Mouse (Mus musculus): ENCODE results near the gene Fgfr1op2.

Gene Fgfr1op2

DNA sequence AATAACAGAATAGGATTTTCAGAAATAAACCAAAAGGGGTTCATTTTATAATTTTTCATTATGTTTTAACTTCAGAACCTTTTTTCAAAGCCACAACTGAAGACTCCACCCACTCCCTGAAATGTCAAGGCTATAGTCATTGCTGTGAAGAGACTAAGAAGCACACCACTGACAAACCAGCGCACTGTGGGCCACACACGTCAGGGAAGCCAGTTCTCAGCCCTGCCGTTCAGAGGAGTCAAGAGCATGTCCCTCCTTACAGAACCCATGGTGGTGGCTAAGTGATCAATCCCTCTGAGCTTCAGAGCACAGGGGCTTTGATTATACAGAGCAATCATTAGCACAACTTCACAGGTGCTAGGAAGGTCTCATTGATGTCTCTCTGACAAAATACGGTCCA, 25.6 kb downstream of the Fgfr1op2 start:
- in situ Hi-C loops (cut with MboI, MseI) = no loop called here

DNA sequence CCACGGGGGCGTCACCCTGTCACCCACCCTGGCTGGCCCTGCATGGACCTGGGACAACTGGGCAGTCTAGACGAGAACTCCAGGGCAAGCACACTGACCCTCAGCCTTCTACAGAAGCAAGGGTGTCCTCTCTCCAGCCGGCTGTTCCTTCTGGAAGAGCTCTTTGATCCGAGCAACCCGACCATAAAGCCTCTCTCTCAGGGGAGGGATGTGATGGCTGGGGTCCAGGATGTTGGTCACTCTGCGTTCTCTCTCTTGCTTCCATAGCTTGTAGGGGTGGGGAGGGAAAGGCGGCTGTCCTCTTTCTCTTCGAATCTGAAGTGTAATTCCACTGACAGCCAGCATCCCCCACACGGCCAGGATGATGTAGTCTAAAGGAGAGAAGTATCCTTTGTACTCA, 26.6 kb downstream of the Fgfr1op2 start:
- in situ Hi-C loops (cut with MboI, MseI) = no loop called here

DNA sequence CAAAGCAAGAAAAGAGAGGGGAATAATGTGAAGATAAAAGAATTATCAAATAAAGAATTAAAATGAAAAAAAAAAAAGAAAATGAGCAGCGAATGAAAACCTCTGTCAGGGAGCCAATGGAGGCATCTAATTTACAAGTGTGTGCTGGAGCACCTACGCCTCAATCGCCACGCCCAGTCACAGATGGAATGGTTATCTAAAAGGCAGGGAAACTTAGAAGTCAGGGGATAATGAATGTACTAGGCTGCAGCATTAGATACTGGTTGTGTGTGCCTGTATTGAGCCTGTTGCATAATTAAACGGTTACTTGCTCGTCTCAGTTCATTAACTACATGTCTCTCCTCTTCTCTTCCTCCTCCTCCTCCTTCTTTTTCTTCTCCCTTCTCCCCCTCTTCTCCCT, 34.4 kb downstream of the Fgfr1op2 start:
- in situ Hi-C loops (cut with MboI, MseI) = no loop called here

DNA sequence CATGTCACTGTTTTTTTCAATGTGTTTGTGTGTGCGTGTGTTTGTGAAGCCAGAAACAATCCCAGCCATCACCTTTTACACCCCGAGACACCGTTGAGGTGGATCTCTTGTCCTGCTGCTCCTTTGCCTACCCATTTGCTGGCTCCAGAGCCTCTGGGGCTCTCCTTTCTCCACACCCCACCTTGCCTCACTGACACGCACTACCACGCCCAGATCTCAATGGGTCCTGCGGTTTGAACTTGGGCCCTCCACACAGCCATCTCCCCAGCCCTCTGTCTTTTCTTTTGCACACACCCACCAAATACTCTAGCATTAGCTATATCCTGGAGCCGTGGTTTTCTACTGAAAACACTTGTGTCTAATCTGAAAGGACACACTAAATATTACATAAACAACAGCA, 34.9 kb downstream of the Fgfr1op2 start:
- in situ Hi-C loops (cut with MboI, MseI) = no loop called here

DNA sequence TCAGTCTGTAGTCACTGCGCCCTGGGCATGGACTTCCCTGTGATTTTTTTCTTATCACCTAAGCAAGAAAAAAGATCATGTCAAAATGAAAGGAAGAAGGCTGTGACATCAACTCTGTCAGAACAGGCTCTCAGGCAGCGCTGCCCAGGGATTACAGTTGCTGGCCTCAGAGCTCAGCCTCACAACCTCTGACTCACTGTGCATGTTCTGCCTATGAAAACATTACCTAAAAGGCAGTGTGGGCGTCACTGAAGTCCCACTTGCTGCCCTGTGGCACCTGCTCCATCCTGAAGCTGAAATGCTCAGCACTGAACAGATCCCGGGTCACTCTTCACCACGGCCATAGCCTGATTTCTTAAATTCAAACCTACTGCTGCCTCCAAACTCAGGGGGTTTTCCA, 35.7 kb downstream of the Fgfr1op2 start:
- in situ Hi-C loops (cut with MboI, MseI) = no loop called here

DNA sequence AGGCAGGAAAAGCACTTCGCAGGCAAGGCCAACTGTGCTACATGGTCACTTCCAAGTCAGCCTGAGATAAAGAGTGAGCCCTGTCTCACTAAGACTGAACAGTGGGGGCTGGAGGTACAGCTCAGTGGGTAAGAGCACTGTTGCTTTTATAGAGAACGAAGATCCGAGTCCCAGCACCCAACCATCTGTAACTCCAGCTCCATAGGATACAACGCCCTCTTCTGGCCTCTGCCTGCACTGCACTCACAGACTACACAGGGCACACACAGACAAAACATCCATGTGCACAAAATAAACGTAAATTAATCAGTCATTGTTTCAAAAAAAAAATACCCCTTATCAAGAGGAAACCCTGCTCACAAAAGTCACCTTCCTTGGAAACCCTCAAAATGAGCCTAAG, 36.9 kb downstream of the Fgfr1op2 start:
- in situ Hi-C loops (cut with MboI, MseI) = no loop called here

DNA sequence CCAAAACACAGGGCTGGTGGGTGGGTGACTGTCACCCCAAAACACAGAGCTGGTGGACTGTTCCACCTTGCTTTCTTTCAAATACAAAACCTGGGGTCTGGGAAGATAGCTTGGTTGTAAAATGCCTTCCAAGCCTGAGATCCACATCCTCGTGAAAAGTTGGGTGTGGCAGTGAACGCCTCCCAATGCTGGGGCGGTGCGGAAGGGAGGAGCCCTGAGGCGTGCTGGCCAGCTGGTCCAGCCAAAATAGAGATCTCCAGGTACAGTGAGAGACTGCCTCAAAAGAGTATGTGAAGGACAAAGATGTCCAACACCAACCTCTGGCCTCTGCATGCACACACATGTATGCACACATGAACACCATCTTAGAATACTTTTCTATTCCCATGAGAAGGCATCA, 37.5 kb downstream of the Fgfr1op2 start:
- in situ Hi-C loops (cut with MboI, MseI) = no loop called here

DNA sequence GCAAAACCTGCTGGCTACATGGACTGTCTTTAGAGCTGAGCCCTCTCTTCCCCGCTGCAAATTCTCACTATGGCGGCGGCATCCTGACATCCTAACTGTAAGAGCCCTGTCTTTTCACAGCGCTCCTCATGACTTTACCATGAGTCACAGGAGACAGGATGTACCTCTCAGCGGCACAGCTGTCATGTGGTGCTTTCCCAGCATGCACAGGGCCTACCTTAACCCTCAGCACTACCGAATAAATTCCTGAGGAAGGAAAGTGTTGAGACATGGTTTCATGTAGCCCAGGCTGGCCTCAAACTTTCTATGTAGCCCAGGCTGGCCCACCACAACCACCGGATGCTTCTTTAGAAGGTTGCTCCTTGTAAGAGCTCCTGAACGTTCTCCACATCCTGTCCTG, 38.9 kb downstream of the Fgfr1op2 start:
- in situ Hi-C loops (cut with MboI, MseI) = no loop called here

DNA sequence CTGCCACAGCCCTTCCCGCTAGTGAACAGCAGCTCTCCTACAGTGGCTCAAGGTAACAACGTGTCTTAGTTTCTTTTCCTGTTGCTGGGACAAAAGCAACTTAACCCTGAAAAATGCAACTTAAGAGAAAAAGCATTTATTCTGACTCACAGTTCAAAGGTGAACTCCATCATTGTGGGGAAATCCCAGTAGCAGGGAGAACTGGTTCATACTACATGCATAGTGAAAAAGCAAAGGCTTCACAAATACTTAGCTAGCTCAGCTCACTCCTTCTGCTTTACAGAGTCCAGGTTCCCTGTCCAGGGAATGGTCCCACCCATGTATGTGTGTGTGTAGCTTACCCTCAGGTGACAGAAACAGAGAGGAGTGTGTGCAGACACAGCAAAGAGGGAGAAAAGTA, 39.7 kb downstream of the Fgfr1op2 start:
- in situ Hi-C loops (cut with MboI, MseI) = no loop called here

DNA sequence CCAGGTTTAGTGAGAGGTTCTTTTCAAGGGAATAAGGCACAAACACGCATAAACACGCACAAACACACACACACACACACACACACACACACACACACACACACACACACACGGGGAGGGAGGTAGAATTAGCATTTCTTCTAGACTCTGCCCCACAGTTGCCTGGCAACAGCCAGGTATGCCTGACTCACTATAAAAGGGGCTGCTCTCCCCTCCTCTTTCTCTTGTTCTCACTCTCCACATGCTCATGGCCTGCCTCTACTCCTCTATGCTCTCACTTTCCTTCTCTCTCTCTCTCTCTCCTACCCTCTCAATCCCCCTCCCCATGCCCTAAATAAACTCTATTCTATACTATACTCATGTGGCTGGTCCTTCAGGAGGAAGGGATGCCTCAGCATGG, 51.1 kb downstream of the Fgfr1op2 start:
- in situ Hi-C loops (cut with MboI, MseI) = no loop called here

DNA sequence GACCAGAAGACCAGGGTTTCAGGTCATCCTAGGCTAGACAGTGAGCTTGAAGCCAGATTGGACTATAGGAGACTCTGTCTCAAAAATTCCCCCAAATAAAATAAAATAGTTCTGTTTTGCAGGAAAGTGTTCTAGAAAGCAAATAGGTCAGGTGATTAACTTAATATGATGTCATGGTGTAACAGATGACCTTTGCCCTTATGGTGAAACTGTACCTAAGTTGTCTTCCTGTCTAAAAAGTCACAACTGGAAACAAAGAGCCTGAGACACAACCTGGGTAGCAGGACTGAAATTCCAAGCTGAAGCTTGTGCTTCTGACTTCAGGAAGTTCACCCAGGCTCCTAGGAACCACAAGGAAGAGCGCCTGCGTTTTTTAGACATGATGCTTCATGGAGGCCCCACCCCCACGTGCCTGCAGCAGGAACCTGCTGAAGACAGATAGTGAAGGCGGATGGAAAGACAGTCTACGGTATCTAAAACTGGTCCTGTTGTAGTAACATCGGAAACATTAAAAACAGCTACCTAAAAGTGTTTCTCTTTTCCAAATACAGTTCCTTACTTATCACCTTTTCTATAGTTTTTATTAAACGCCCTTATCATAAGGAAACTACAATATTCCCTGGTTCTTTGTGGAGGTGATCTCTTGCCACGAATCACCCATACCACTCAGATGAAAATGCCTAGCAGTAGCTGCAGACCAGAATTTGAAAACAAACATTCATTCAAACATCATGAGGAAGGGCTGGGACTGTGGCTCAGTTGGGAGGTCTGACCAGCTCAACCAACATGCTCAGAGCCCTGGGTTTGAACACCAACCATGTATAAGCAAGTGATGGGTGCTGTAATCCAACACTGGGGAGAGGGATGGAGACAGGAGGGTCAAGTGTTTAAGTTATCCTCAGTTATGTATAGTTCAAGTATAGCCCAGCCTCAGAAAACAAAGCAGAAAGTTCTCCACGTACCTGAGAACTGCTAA, 53.1 kb downstream of the Fgfr1op2 start:
- in situ Hi-C loops (cut with MboI, MseI) = no loop called here

DNA sequence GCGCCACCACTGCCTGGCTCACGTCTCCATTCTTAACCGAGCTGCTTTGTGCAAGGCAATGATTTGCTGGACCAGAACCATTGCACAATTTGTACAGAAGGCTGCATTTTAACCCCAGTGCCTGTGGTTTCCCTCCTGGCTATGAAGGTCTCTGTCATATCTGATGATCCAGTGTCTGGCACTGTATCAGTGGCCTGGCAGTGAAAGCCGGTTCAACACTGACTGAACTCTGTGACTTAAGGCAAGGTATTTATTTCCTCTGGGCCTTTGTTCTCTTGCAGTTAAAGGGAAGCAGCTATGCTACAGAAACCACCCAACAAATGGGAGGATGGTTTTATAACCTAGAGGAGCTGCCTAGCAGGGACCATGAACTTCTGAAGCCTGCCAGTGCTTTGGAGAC, 54.0 kb downstream of the Fgfr1op2 start:
- in situ Hi-C loops (cut with MboI, MseI) = no loop called here

DNA sequence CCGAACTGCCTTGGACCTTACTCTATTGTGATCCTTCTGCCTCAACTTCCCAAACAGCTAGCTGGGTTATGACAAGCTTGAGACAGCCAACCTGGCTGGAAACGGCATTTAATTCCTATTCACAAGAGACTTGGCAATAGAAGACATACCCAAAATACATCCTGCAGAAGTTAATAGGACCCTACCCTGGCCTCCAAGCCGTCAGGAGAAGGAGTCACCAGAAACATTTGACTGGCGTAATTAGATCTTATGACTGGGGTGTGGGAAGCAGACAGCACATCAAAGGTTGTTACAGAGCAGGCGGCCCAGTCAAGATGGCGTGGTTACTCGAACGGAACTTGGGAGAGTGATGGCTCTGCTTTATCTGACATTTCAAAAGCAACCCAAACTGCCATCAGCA, 54.8 kb downstream of the Fgfr1op2 start:
- in situ Hi-C loops (cut with MboI, MseI) = no loop called here

DNA sequence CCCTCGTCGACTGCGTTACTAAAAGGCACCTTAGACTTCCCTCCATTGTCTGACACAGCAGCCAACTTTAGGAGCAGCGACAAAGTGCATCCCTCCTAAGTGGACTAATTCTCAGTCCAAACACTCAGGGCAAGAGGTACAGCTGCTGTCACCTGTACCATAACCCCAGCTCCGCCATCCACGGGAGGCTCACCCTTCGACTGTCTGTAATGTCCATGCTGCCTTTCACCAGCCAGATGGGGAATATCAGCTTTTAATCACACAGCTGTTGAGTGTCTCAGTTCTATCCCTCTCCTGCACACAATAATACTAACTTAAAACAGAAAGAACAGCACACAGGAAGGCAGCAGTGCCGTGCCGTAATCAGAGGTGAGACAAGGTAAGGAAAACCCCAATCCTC, 55.4 kb downstream of the Fgfr1op2 start:
- in situ Hi-C loops (cut with MboI, MseI) = no loop called here

DNA sequence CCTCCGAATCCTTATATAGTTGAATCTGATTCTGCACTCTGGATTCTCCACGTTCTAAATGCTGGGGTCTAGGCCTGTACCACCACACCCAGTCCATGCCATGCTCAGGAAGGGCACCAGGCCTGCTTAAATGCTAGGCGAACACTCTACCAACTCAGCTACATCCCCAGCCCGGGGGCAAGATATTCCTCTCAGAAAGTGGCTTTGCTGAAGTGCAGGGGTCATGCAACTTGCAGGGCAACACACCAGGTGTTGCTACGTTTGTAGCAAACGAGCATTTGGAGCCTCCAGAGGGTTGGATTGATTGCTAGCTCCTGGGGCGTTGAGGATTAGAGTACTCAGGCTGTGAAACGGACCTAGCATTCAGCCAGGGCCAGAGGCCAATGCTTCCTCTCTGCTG, 56.1 kb downstream of the Fgfr1op2 start:
- in situ Hi-C loops (cut with MboI, MseI) = no loop called here

DNA sequence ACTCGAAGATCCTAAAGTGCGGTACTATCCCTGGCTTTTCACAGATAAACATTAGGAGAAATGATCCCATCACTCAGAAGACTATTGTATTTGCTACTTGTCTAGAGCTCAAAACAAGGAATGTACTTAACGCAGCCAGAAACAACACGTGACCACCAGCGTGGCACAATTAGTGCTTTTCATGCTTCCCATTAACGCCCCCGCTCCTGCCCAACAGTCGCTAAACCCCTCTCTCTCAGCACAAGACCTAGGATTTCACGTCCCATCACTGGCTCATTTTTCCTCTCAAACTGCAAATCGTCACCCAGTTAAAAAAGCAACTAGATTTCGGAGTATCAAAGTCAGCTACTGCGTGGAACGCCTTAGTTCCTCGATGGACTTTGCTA, 56.6 kb downstream of the Fgfr1op2 start:
- in situ Hi-C loops (cut with MboI, MseI) = no loop called here

DNA sequence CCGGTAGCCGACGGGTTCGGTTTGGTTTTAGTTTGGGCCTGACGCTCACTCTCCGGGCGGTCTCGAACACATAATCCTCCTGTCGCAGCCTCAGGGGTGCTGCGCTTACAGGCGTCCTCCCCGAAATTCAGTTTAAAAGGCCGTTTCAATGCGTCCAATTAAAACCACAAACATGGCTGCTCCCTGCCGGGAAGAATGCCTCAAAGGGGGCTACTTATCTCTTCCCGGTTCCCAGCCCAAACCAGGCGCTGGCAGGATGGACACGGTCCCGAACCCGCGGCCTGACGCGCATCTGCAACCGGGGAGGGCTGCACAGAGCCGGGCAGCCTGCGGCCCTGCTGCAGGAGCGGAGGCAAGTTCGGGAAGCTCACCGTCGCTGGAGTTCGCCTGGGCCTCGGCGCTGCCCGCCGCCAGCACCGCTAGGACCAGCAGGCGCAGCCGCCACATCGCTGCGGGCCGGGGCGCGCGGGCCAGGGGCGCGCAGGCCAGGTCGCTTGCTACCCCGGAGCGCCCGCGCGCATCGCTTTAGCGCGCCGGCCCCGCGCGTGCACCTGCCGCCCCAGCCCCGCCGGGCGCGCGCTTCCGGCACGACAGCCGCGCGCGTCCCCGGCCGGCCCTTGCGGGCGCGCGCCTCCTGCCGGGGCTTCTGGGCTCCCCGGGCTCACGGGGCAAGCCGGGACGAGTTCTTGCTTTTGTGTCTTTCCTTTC, 57.2 kb downstream of the Fgfr1op2 start:
- in situ Hi-C loops (cut with MboI, MseI) = no loop called here

DNA sequence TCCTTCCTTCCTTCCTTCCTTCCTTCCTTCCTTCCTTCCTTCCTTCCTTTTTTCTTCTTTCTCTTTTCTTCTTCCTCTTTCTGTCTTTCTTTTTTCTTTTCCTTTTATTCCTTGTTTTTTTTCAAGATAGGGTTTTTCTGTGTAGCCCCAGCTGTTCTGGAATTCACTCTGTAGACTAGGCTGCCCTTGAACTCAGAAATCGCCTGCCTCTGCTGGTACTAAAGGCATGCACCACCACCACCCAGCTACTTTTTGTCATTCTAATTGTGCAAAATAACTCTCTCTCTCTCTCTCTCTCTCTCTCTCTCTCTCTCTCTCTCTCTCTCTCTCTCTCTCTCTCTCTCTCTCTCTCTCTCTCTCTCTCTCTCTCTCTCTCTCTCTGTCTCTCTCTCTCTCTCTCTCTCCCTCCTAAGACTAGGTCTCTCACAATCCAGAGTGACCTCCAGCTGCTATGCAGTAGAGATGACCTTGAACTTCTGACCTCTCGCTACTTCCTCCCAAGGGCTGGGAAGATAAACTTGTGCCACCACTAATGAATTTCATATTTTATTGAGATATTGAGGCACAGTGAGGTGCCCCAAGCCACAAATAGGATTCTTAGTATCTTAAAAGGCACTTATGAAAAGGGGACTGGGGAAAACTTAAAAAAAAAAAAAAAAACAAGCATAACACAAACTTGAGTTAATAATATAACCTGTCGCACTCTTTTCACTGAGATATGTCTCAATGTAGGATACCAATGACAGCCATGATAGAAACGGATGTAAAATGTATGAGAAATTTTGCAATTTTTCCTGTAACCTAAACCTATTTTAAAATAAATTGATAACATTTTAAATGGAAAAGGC, 58.0 kb downstream of the Fgfr1op2 start:
- in situ Hi-C loops (cut with MboI, MseI) = loop anchor here in 1 of 2 experiments (5.0 kb wide), 1 partner anchor 53 kb away; no protein-coding TSS in a partner anchor

DNA sequence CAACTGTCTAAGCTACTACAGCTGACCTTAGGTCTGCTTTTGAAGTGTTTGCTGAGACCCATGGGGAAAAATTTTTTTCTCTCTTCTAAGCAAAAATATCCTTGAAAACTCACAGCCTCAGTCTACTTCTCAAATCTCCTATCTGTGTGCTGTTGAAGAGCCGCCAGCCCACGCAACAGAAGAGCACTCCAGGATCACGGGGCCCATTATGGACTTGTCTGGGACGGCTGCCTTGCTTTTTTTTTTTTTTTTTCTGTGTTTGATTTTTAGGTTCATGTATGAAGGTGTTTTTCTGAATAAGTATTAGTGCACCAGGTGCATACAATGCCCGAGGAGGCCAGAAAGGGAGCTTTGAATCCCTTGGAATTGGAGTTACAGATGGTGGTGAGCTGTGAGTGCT, 59.5 kb downstream of the Fgfr1op2 start:
- in situ Hi-C loops (cut with MboI, MseI) = loop anchor here in 1 of 2 experiments (5.0 kb wide), 1 partner anchor 54 kb away; no protein-coding TSS in a partner anchor

DNA sequence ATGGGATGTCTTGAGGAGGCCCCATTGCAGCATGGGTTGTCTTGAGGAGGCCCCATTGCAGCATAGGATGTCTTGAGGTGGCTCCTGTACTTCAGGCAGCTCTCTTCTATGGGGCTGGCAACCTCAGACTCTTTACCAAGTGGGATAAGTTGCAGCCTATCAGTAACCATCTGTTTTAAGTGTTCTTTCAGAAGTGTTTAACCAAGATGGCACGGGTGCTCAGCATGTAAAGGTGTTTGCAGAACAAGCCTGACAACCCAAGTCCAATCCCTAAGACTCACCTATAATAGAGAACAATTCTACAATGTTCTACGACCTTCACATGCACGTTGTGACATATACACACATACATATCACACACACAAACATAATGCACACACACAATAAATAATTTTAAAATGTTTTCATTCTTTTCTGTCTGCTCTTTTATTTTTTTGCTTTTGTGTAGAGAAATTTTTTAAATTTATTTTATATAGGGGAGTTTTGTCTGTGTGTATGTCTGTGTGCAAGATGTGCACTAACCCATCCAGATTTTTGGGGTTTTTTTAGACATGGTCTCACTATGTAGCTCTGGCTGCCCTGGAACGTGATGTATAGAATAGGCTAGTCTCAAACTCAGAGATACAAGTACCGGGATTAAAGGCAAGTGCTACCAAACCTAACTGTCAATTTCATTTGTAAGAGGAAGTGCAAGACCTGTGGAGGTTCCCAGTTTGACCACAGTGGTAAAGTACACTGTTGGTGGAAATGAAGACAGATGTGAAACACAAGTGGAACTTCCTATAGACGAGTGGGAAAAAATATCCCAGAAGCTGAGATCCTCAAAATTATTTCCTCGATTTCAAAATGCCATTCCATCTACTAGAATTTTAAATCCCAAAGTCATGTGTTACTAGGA, 63.3 kb downstream of the Fgfr1op2 start:
- in situ Hi-C loops (cut with MboI, MseI) = loop anchor here in 1 of 2 experiments (5.0 kb wide), 1 partner anchor 477 kb away; no protein-coding TSS in a partner anchor

DNA sequence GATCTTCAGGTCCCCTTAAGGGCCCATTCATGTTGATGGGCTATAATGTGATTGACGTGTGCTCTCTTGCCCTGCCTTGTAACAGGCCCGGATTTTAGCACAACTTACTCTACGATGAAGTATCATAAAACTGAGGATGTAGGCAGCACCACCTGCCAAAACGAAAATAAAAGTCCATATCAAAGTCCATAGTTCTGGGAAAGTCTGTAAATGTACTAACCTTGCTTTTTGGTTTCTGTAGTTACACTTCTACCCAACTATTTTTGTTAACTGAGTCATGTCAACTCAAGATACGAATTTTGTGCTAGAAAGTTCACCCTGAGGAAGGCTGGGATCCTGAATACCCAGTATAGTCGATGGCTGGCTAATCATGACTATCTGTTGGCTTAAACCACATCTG, 64.0 kb downstream of the Fgfr1op2 start:
- in situ Hi-C loops (cut with MboI, MseI) = loop anchor here in 1 of 2 experiments (5.0 kb wide), 1 partner anchor 476 kb away; no protein-coding TSS in a partner anchor

Data from T-helper 17 cell (primary cell).